Comparison of ENCODE assay signal across 9 mouse cellular contexts in genomic region chr6:125146148-125146547, GRCm38 (mm10). TPM values are rescaled to one million over a fixed set of nuclear protein-coding genes. Genes with fewer than 3 reads are reported as not detected.
DNase-seq lines count a peak whose midpoint lies in the region; ATAC-seq lines count a peak whose summit lies in the region.
"Had no signal": no experiment of that assay in that cellular context is flagged by ENCODE, and none has a peak within 500 bp of the region (broad histone marks: within the 10 kb centered on the region; RNA-seq: fewer than 3 reads in every experiment).

No protein-coding gene starts in this region.

- 45% methylated on average over 7 of the region's 7 CpGs for WGBS in kidney, embryonic 15.5 days
- 57% methylated on average over 7 of the region's 7 CpGs for WGBS in hindbrain, embryonic 11.5 days
- 53% methylated on average over 7 of the region's 7 CpGs for WGBS in midbrain, embryonic 12.5 days

- no peak for DNase-seq in kidney, postnatal 25 days
- DNase-seq in brain, adult 2 months (ENCODE audit: low read depth, low spot score): peak; percentile 70
- DNase-seq in hindbrain, embryonic 11.5 days (ENCODE audit: low spot score): no peak
- no peak for DNase-seq in natural killer cell, adult 2 months (ENCODE audit: low spot score in 2 of 2)
- DNase-seq in c-Kit-positive CD71-positive TER-119-positive erythroid progenitor cells, embryonic 14.5 days (ENCODE audit: low spot score): no peak
- DNase-seq: thymus, postnatal 4 days had no signal

- peaks cover 37% of the 10 kb centered on the region for H3K36me3 ChIP-seq in kidney, embryonic 15.5 days
- no peaks in the 10 kb centered on the region for H3K36me3 ChIP-seq in hindbrain, embryonic 11.5 days (ENCODE audit: control insufficient read depth, insufficient read depth, low read length)
- peaks cover 30% of the 10 kb centered on the region for H3K36me3 ChIP-seq in midbrain, embryonic 12.5 days

- H3K27me3 ChIP-seq in kidney, embryonic 15.5 days: no peaks in the 10 kb centered on the region
- no peaks in the 10 kb centered on the region for H3K27me3 ChIP-seq in hindbrain, embryonic 11.5 days (ENCODE audit: control insufficient read depth, insufficient read depth, low read length)
- H3K27me3 ChIP-seq in midbrain, embryonic 12.5 days: no peaks in the 10 kb centered on the region

- H3K27ac ChIP-seq in kidney, embryonic 15.5 days: peak overlapping the region; percentile 84; the same call in 1 of the 2 replicates
- H3K27ac ChIP-seq in hindbrain, embryonic 11.5 days (ENCODE audit: low read depth, low read length): no peak overlapping the region
- no peak overlapping the region; the same call in 1 of the 2 replicates for H3K27ac ChIP-seq in midbrain, embryonic 12.5 days (replicated peaks)

- H3K9ac ChIP-seq in kidney, embryonic 15.5 days: peak overlapping the region; percentile 55; the same call in 1 of the 2 replicates
- H3K9ac ChIP-seq in hindbrain, embryonic 11.5 days (ENCODE audit: low read depth, low read length): peak overlapping the region; percentile 84
- H3K9ac ChIP-seq in midbrain, embryonic 12.5 days (replicated peaks): peak overlapping the region; percentile 91

- ATAC-seq in kidney, embryonic 15.5 days (replicated peaks; ENCODE audit: low FRiP score): no peak
- ATAC-seq in hindbrain, embryonic 11.5 days (ENCODE audit: low FRiP score): no peak
- ATAC-seq in midbrain, embryonic 12.5 days (ENCODE audit: low FRiP score, low read depth): no peak
- no peak for ATAC-seq in frontal cortex, adult (ENCODE audit: low TSS enrichment)

- peaks cover 61% of the 10 kb centered on the region for H3K4me1 ChIP-seq in kidney, embryonic 15.5 days
- peaks cover 10% of the 10 kb centered on the region; the same call in 1 of the 2 replicates for H3K4me1 ChIP-seq in hindbrain, embryonic 11.5 days (replicated peaks; ENCODE audit: control insufficient read depth, insufficient read depth, low read length)
- H3K4me1 ChIP-seq in midbrain, embryonic 12.5 days: peaks cover 40% of the 10 kb centered on the region

- H3K9me3 ChIP-seq in kidney, embryonic 15.5 days (replicated peaks): no peaks in the 10 kb centered on the region
- no peaks in the 10 kb centered on the region for H3K9me3 ChIP-seq in hindbrain, embryonic 11.5 days (ENCODE audit: control insufficient read depth, low read length)
- H3K9me3 ChIP-seq in midbrain, embryonic 12.5 days: no peaks in the 10 kb centered on the region

- H3K4me2 ChIP-seq in kidney, embryonic 15.5 days: peak overlapping the region; percentile 76
- H3K4me2 ChIP-seq in hindbrain, embryonic 11.5 days (replicated peaks; ENCODE audit: low read depth, low read length): peak overlapping the region; percentile 91
- peak overlapping the region; percentile 89 for H3K4me2 ChIP-seq in midbrain, embryonic 12.5 days (replicated peaks)

- H3K4me3 ChIP-seq in kidney, embryonic 15.5 days (replicated peaks): peak overlapping the region; percentile 55
- H3K4me3 ChIP-seq in hindbrain, embryonic 11.5 days (ENCODE audit: low read depth, low read length): peak overlapping the region; percentile 62
- H3K4me3 ChIP-seq in midbrain, embryonic 12.5 days: peak overlapping the region; percentile 82

RNA-seq across cellular contexts. Expression of gene Iffo1, which starts 1.1 kb away (rescaled TPM):
- 9.6 and 10.4 TPM in 2 replicates for polyA plus RNA-seq in kidney, embryonic 15.5 days (2015; fragmentation: Nextera tagmentation; extraction: Ambion mirVana)
- 10.3 and 10.4 TPM in 2 replicates for polyA plus RNA-seq in hindbrain, embryonic 11.5 days (2014; fragmentation: Nextera tagmentation; extraction: Ambion mirVana)
- 18.7 and 18.8 TPM in 2 replicates for polyA plus RNA-seq in midbrain, embryonic 12.5 days (2016; fragmentation: Nextera tagmentation; extraction: Ambion mirVana)

RNA-seq across cellular contexts. Expression of gene Nop2, which starts 14.4 kb away (rescaled TPM):
- 65.0 and 69.0 TPM in 2 replicates for polyA plus RNA-seq in kidney, embryonic 15.5 days (2015; fragmentation: Nextera tagmentation; extraction: Ambion mirVana)
- polyA plus RNA-seq in hindbrain, embryonic 11.5 days (2014; fragmentation: Nextera tagmentation; extraction: Ambion mirVana): 45.3 and 58.8 TPM in 2 replicates
- polyA plus RNA-seq in midbrain, embryonic 12.5 days (2016; fragmentation: Nextera tagmentation; extraction: Ambion mirVana): 54.1 and 56.4 TPM in 2 replicates

RNA-seq across cellular contexts. Expression of gene Gapdh, which starts 20.1 kb away (rescaled TPM):
- polyA plus RNA-seq in kidney, embryonic 15.5 days (2015; fragmentation: Nextera tagmentation; extraction: Ambion mirVana): 2,116 and 2,124 TPM in 2 replicates
- 2,070 and 2,095 TPM in 2 replicates for polyA plus RNA-seq in hindbrain, embryonic 11.5 days (2014; fragmentation: Nextera tagmentation; extraction: Ambion mirVana)
- polyA plus RNA-seq in midbrain, embryonic 12.5 days (2016; fragmentation: Nextera tagmentation; extraction: Ambion mirVana): 1,933 and 1,972 TPM in 2 replicates

RNA-seq across cellular contexts. Expression of gene Ncapd2, which starts 45.4 kb away (rescaled TPM):
- 141 and 151 TPM in 2 replicates for polyA plus RNA-seq in kidney, embryonic 15.5 days (2015; fragmentation: Nextera tagmentation; extraction: Ambion mirVana)
- polyA plus RNA-seq in hindbrain, embryonic 11.5 days (2014; fragmentation: Nextera tagmentation; extraction: Ambion mirVana): 109 and 110 TPM in 2 replicates
- polyA plus RNA-seq in midbrain, embryonic 12.5 days (2016; fragmentation: Nextera tagmentation; extraction: Ambion mirVana): 183 and 192 TPM in 2 replicates

RNA-seq across cellular contexts. Expression of gene Mrpl51, which starts 45.5 kb away (rescaled TPM):
- 220 and 238 TPM in 2 replicates for polyA plus RNA-seq in kidney, embryonic 15.5 days (2015; fragmentation: Nextera tagmentation; extraction: Ambion mirVana)
- 184 and 189 TPM in 2 replicates for polyA plus RNA-seq in hindbrain, embryonic 11.5 days (2014; fragmentation: Nextera tagmentation; extraction: Ambion mirVana)
- polyA plus RNA-seq in midbrain, embryonic 12.5 days (2016; fragmentation: Nextera tagmentation; extraction: Ambion mirVana): 165 and 172 TPM in 2 replicates
